Mouse (Mus musculus): ENCODE data around the gene Cybrd1. TPM values are rescaled to one million over a fixed set of nuclear protein-coding genes. Genes with fewer than 3 reads are reported as not detected.

Cybrd1 gene
- polyA plus RNA-seq, 1 experiment from 2014 or later: 0.26 TPM

GRCm38 (mm10) chr2:71096170-71096569 is 21.6 kb upstream of the Cybrd1 start:
- Histone ChIP-seq H3K4me1 (ENCODE audit: control insufficient read depth, insufficient read depth, low read length) (no peaks in the 10 kb centered on the region), H3K4me2 (no peak overlapping the region), H3K9me3 (ENCODE audit: control insufficient read depth, low read length) (no peaks in the 10 kb centered on the region), H3K4me3 (ENCODE audit: low read depth, low read length) (no peak overlapping the region), H3K36me3 (ENCODE audit: control insufficient read depth, insufficient read depth, low read length) (no peaks in the 10 kb centered on the region), H3K9ac (ENCODE audit: low read length) (no peak overlapping the region), H3K27me3 (ENCODE audit: control insufficient read depth, insufficient read depth, low read length) (no peaks in the 10 kb centered on the region), H3K27ac (ENCODE audit: low read depth, low read length) (no peak overlapping the region)
- 89% methylated on average over 7 of the region's 7 CpGs for WGBS
- ATAC-seq (ENCODE audit: low FRiP score) (no peak), DNase-seq (ENCODE audit: low spot score, missing footprints) (peak; percentile 44)

- Histone ChIP-seq H3K36me3 (ENCODE audit: control insufficient read depth, insufficient read depth, low read length) (no peaks in the 10 kb centered on the region), H3K4me1 (ENCODE audit: control insufficient read depth, insufficient read depth, low read length) (no peaks in the 10 kb centered on the region), H3K27me3 (ENCODE audit: control insufficient read depth, insufficient read depth, low read length) (no peaks in the 10 kb centered on the region), H3K4me3 (ENCODE audit: low read depth, low read length) (no peak overlapping the region), H3K9me3 (ENCODE audit: control insufficient read depth, low read length) (no peaks in the 10 kb centered on the region), H3K27ac (ENCODE audit: low read depth, low read length) (no peak overlapping the region), H3K4me2 (no peak overlapping the region), H3K9ac (ENCODE audit: low read length) (no peak overlapping the region)
- DNase-seq (ENCODE audit: low spot score, missing footprints) (peak; percentile 59), ATAC-seq (ENCODE audit: low FRiP score) (no peak)
- WGBS: 87% methylated on average over 10 of the region's 10 CpGs
Measured at GRCm38 (mm10) chr2:71102621-71103291, 15.0 kb upstream of the Cybrd1 start.

- ATAC-seq (ENCODE audit: low FRiP score) (no peak), DNase-seq (ENCODE audit: low spot score, missing footprints) (no peak)
- Histone ChIP-seq H3K9me3 (ENCODE audit: control insufficient read depth, low read length) (no peaks in the 10 kb centered on the region), H3K4me1 (ENCODE audit: control insufficient read depth, insufficient read depth, low read length) (no peaks in the 10 kb centered on the region), H3K4me2 (no peak overlapping the region), H3K27me3 (ENCODE audit: control insufficient read depth, insufficient read depth, low read length) (no peaks in the 10 kb centered on the region), H3K36me3 (ENCODE audit: control insufficient read depth, insufficient read depth, low read length) (no peaks in the 10 kb centered on the region), H3K4me3 (ENCODE audit: low read depth, low read length) (no peak overlapping the region), H3K27ac (ENCODE audit: low read depth, low read length) (no peak overlapping the region), H3K9ac (ENCODE audit: low read length) (no peak overlapping the region)
- WGBS: 95% methylated on average over 4 of the region's 4 CpGs
Measured at GRCm38 (mm10) chr2:71103292-71103680, 14.4 kb upstream of the Cybrd1 start.

GRCm38 (mm10) chr2:71104696-71105095 is 13.0 kb upstream of the Cybrd1 start:
- H3K4me3 ChIP-seq (ENCODE audit: low read depth, low read length): no peak overlapping the region

GRCm38 (mm10) chr2:71105469-71106215 is 12.1 kb upstream of the Cybrd1 start:
- Histone ChIP-seq H3K9me3 (ENCODE audit: control insufficient read depth, low read length) (no peaks in the 10 kb centered on the region), H3K4me1 (ENCODE audit: control insufficient read depth, insufficient read depth, low read length) (no peaks in the 10 kb centered on the region), H3K36me3 (ENCODE audit: control insufficient read depth, insufficient read depth, low read length) (no peaks in the 10 kb centered on the region), H3K4me3 (ENCODE audit: low read depth, low read length) (no peak overlapping the region), H3K4me2 (no peak overlapping the region), H3K27ac (ENCODE audit: low read depth, low read length) (no peak overlapping the region), H3K27me3 (ENCODE audit: control insufficient read depth, insufficient read depth, low read length) (no peaks in the 10 kb centered on the region), H3K9ac (ENCODE audit: low read length) (no peak overlapping the region)
- 90% methylated on average over 14 of the region's 14 CpGs for WGBS
- ATAC-seq (ENCODE audit: low FRiP score) (no peak), DNase-seq (ENCODE audit: low spot score, missing footprints) (peak; percentile 73)

More at GRCm38 (mm10) chr2:71104696-71105095, 13.0 kb upstream of the Cybrd1 start:
- Histone ChIP-seq H3K36me3 (ENCODE audit: control insufficient read depth, insufficient read depth, low read length) (no peaks in the 10 kb centered on the region), H3K9me3 (ENCODE audit: control insufficient read depth, low read length) (no peaks in the 10 kb centered on the region), H3K9ac (ENCODE audit: low read length) (no peak overlapping the region), H3K27ac (ENCODE audit: low read depth, low read length) (no peak overlapping the region), H3K4me2 (no peak overlapping the region), H3K4me1 (ENCODE audit: control insufficient read depth, insufficient read depth, low read length) (no peaks in the 10 kb centered on the region), H3K27me3 (ENCODE audit: control insufficient read depth, insufficient read depth, low read length) (no peaks in the 10 kb centered on the region)
- peak; percentile 41 for DNase-seq (ENCODE audit: low spot score, missing footprints)
- ATAC-seq (ENCODE audit: low FRiP score): no peak
- WGBS: 75% methylated on average over 3 of the region's 3 CpGs

- H3K4me1 ChIP-seq (ENCODE audit: control insufficient read depth, insufficient read depth, low read length): no peaks in the 10 kb centered on the region
- H3K27ac ChIP-seq (ENCODE audit: low read depth, low read length): no peak overlapping the region
- DNase-seq (ENCODE audit: low spot score, missing footprints) (no peak), ATAC-seq (ENCODE audit: low FRiP score) (no peak)
- H3K4me3 ChIP-seq (ENCODE audit: low read depth, low read length): no peak overlapping the region
- 94% methylated on average over 2 of the region's 2 CpGs for WGBS
- no peaks in the 10 kb centered on the region for H3K27me3 ChIP-seq (ENCODE audit: control insufficient read depth, insufficient read depth, low read length)
- no peak overlapping the region for H3K9ac ChIP-seq (ENCODE audit: low read length)
- no peaks in the 10 kb centered on the region for H3K36me3 ChIP-seq (ENCODE audit: control insufficient read depth, insufficient read depth, low read length)
- H3K9me3 ChIP-seq (ENCODE audit: control insufficient read depth, low read length): no peaks in the 10 kb centered on the region
- H3K4me2 ChIP-seq: no peak overlapping the region
Measured at GRCm38 (mm10) chr2:71107225-71107624, 10.5 kb upstream of the Cybrd1 start.

- Histone ChIP-seq H3K27ac (ENCODE audit: low read depth, low read length) (no peak overlapping the region), H3K4me2 (no peak overlapping the region), H3K27me3 (ENCODE audit: control insufficient read depth, insufficient read depth, low read length) (no peaks in the 10 kb centered on the region), H3K36me3 (ENCODE audit: control insufficient read depth, insufficient read depth, low read length) (no peaks in the 10 kb centered on the region), H3K9ac (ENCODE audit: low read length) (no peak overlapping the region), H3K4me3 (ENCODE audit: low read depth, low read length) (no peak overlapping the region), H3K4me1 (ENCODE audit: control insufficient read depth, insufficient read depth, low read length) (no peaks in the 10 kb centered on the region), H3K9me3 (ENCODE audit: control insufficient read depth, low read length) (no peaks in the 10 kb centered on the region)
- DNase-seq (ENCODE audit: low spot score, missing footprints) (peak; percentile 62), ATAC-seq (ENCODE audit: low FRiP score) (no peak)
- 89% methylated on average over 3 of the region's 3 CpGs for WGBS
Measured at GRCm38 (mm10) chr2:71108541-71108940, 9.2 kb upstream of the Cybrd1 start.

GRCm38 (mm10) chr2:71113489-71114171 is 4.1 kb upstream of the Cybrd1 start:
- Histone ChIP-seq H3K4me2 (no peak overlapping the region), H3K36me3 (ENCODE audit: control insufficient read depth, insufficient read depth, low read length) (no peaks in the 10 kb centered on the region), H3K4me1 (ENCODE audit: control insufficient read depth, insufficient read depth, low read length) (0 out of 2 replicates have a peak, but pooled peaks cover 3% of the 10 kb centered on the region), H3K9me3 (ENCODE audit: control insufficient read depth, low read length) (no peaks in the 10 kb centered on the region), H3K27me3 (ENCODE audit: control insufficient read depth, insufficient read depth, low read length) (peaks cover 10% of the 10 kb centered on the region; the same call in 1 of the 2 replicates), H3K4me3 (ENCODE audit: low read depth, low read length) (no peak overlapping the region), H3K27ac (ENCODE audit: low read depth, low read length) (no peak overlapping the region), H3K9ac (ENCODE audit: low read length) (no peak overlapping the region)
- no peak for ATAC-seq (ENCODE audit: low FRiP score)
- DNase-seq (ENCODE audit: low spot score, missing footprints): no peak
- WGBS: 89% methylated on average over 5 of the region's 6 CpGs

- H3K4me3 ChIP-seq (ENCODE audit: low read depth, low read length): no peak overlapping the region
- no peak overlapping the region for H3K27ac ChIP-seq (ENCODE audit: low read depth, low read length)
- WGBS: 96% methylated on average over 4 of the region's 4 CpGs
- peak; percentile 81 for DNase-seq (ENCODE audit: low spot score, missing footprints)
- no peak overlapping the region for H3K4me2 ChIP-seq
- H3K9ac ChIP-seq (ENCODE audit: low read length): no peak overlapping the region
- no peaks in the 10 kb centered on the region for H3K9me3 ChIP-seq (ENCODE audit: control insufficient read depth, low read length)
- H3K4me1 ChIP-seq (ENCODE audit: control insufficient read depth, insufficient read depth, low read length): 0 out of 2 replicates have a peak, but pooled peaks cover 3% of the 10 kb centered on the region
- no peak for ATAC-seq (ENCODE audit: low FRiP score)
- H3K36me3 ChIP-seq (ENCODE audit: control insufficient read depth, insufficient read depth, low read length): no peaks in the 10 kb centered on the region
- peaks cover 10% of the 10 kb centered on the region; the same call in 1 of the 2 replicates for H3K27me3 ChIP-seq (ENCODE audit: control insufficient read depth, insufficient read depth, low read length)
Measured at GRCm38 (mm10) chr2:71116151-71116550, 1.6 kb upstream of the Cybrd1 start.

Measured in midbrain, embryonic 11.5 days (tissue).